Mouse (Mus musculus): ENCODE data around the gene Tpbg. TPM values are rescaled to one million over a fixed set of nuclear protein-coding genes. Genes with fewer than 3 reads are reported as not detected.

The Tpbg gene
- under 1 TPM; 0.39 to 0.64 TPM for total RNA-seq (2023)

GRCm38 (mm10) chr9:85842351-85843011 is at the start of gene Tpbg:
Tpbg (plus strand) TSS chr9:85842380.

Other genes starting within 250 kb of the Tpbg start
- 10 to 100 TPM; 42.0 to 46.7 TPM for gene Ibtk, start 93.0 kb upstream of the Tpbg start, total RNA-seq (2023)